Mouse (Mus musculus) testis, adult 2 months (tissue): ENCODE measurements around the gene Tpx2.

Experiments
- CTCF ChIP-seq: fragments of 200-500 bp; IDR thresholded peaks from 2 replicates; pipeline ENCODE4 v1.5.1; 2012; ENCODE audit warnings: low read depth, mild to moderate bottlenecking, inconsistent platforms, low read length, moderate library complexity; ENCODE audit not compliant: control insufficient read depth, insufficient read depth, insufficient replicate concordance
- POLR2A ChIP-seq: fragments of 200-500 bp; IDR thresholded peaks from 2 replicates; pipeline ENCODE4 v1.6.1; 2012; ENCODE audit warnings: low read depth, mild to moderate bottlenecking, inconsistent platforms, low read length, moderate library complexity; ENCODE audit not compliant: control insufficient read depth

DNA sequence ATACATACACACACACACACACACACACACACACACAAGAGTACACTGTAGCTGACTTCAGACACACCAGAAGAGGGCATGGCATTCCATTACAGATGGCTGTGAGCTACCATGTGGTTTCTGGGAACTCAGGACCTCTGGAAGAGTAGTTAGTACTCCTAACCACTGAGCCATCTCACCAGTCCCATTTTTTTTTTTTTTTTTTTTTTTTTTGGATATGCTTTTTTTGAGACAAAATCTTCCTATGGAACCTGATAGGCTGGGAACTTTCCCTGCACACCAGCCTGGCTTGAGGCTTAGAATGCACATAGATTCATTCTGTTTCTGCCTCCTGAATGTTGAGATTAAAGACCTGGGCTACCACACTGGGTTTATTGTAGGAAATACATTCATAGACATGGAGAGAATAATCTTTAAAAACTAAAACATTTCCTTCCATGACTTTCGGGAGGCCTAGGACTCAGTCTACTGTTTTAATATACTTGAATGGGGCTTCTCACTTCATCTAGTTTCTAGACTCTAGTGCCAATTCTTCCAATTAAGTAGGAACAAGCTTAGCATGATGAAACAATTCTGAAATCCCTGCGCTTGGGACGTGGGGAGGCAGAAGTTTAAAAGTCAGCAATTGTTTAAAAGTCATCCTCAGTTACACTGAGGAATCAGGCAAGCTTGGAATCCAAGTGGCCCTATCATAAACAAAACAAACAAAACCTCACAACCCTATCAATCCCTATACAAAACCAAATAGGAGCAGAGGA is 528 bp upstream of the Tpx2 start:
- TF ChIP-seq POLR2A (no peak), CTCF (no peak)
